Mouse (Mus musculus) limb, embryonic 14.5 days (tissue): Measurements from ENCODE around the gene Stx18. TPM values are rescaled to one million over a fixed set of nuclear protein-coding genes. Genes with fewer than 3 reads are reported as not detected.

Source experiments
- ATAC-seq: fragments of 200-750 bp; cut with Nextera tagmentation; 2 replicates; pipeline ENCODE4 v1.8.0; 2017; ENCODE audit warnings: low read depth, moderate number of reproducible peaks, moderate TSS enrichment; ENCODE audit not compliant: low FRiP score
- DNase-seq: peaks from one replicate; pipeline ENCODE4 v3.0.0-alpha.2; 2015; ENCODE audit warnings: low spot score
- H3K27ac ChIP-seq: fragments of 300-500 bp; sonication (generic); replicated peaks from 2 replicates; pipeline ENCODE4 v1.5.1; 2014; ENCODE audit warnings: low read depth, mild to moderate bottlenecking, low read length, moderate library complexity, mixed read lengths
- H3K27me3 ChIP-seq: fragments of 300-500 bp; sonication (generic); 2 replicates; pipeline ENCODE4 v1.6.1; 2014; ENCODE audit warnings: low read length, mixed read lengths; ENCODE audit not compliant: control insufficient read depth, insufficient read depth
- H3K36me3 ChIP-seq: fragments of 300-500 bp; sonication (generic); 2 replicates; pipeline ENCODE4 v1.6.1; 2014; ENCODE audit warnings: mild to moderate bottlenecking, low read length, moderate library complexity, mixed read lengths; ENCODE audit not compliant: control insufficient read depth, insufficient read depth
- H3K4me1 ChIP-seq: fragments of 300-500 bp; sonication (generic); 2 replicates; pipeline ENCODE4 v1.6.1; 2014; ENCODE audit warnings: antibody characterized with exemption, low read length, mixed read lengths; ENCODE audit not compliant: control insufficient read depth, insufficient read depth
- H3K4me2 ChIP-seq: fragments of 300-500 bp; sonication (generic); replicated peaks from 2 replicates; pipeline ENCODE4 v1.6.1; 2014; ENCODE audit warnings: low read depth, mild to moderate bottlenecking, low read length, moderate library complexity; ENCODE audit not compliant: severe bottlenecking
- H3K4me3 ChIP-seq: fragments of 300-500 bp; sonication (generic); replicated peaks from 2 replicates; pipeline ENCODE4 v1.5.1; 2014; ENCODE audit warnings: low read length
- H3K9ac ChIP-seq: fragments of 300-500 bp; sonication (generic); 2 replicates; pipeline ENCODE4 v1.6.1; 2014; ENCODE audit warnings: mild to moderate bottlenecking, low read depth, low read length, moderate library complexity; ENCODE audit not compliant: severe bottlenecking
- H3K9me3 ChIP-seq: fragments of 300-500 bp; sonication (generic); 2 replicates; pipeline ENCODE4 v1.6.1; 2016; ENCODE audit warnings: low read length; ENCODE audit not compliant: control insufficient read depth
- POLR2A ChIP-seq: fragments of 200-500 bp; IDR thresholded peaks from 2 replicates; pipeline ENCODE4 v1.8.0; 2012; ENCODE audit warnings: inconsistent platforms, mild to moderate bottlenecking, moderate library complexity, borderline replicate concordance; ENCODE audit not compliant: insufficient read depth, insufficient read length; ENCODE audit errors: extremely low read depth
- WGBS: fragments of 180-500 bp; shearing (Covaris S2); extraction: QIAGEN DNeasy Blood & Tissue Kit; methylation state at CpG from one replicate; pipeline ENCODE4 v1.1.7; 2014; 5-methylcytosine and 5-hydroxymethylcytosine counted together
- polyA plus RNA-seq, 2 experiments: library from polyadenylated mRNA; depleted of rRNA in 1 of 2; stranded (reverse) in 1 of 2; unstranded in 1 of 2; fragments of >200 nt; fragmentation: Nextera tagmentation in 1 of 2; extraction: Ambion mirVana in 1 of 2; gene quantifications; 2 replicates each; pipeline versions ENCODE4 v1.2.1 to v1.2.3; 2012 to 2014

The Stx18 gene
- polyA plus RNA-seq, 2 experiments: 43.1 to 52.3 TPM

DNA sequence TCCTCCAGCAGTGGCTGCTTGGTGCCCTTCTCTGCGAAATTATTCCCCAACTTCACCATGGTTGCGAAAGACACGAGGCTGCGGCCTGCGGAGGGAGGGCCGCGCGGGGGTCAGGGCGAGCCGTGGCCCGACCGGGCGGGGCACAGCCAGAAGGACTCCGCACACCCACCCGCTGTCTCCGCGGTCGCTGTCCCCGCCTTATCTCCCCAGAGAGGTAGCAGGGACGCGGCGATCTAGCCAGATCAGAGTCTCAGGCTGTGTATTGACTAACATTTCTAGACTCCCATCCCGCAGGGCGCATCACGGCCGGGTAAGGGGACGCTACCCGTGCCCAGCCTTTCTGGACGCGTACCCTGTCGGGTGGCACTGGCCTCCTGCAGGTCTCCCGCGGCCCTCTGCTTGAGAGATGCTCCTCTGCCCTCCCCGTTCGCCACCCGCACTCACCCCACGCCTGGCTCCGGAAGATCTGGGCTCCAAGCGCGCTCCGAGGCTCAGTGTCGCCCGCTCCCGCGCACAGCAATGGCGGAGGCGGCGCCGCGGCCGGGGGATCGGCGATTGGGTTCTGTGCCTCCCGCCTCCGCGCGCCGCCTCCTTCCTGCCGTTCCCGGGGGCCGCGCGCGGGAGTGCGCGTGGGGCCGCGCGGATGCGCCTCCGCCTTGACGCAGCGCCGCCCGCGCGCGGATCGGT lies 120.5 kb downstream of the Stx18 start:
- Histone ChIP-seq H3K27ac (no peak overlapping the region), H3K4me1 (peaks cover 5% of the 10 kb centered on the region), H3K27me3 (peaks cover 11% of the 10 kb centered on the region; the same call in 1 of the 2 replicates), H3K9ac (peak overlapping the region; percentile 76), H3K4me2 (peak overlapping the region; percentile 86), H3K4me3 (peak overlapping the region; percentile 69), H3K9me3 (no peaks in the 10 kb centered on the region), H3K36me3 (peaks cover 35% of the 10 kb centered on the region)
- ATAC-seq: peak; percentile 84
- DNase-seq: peak; percentile 77
- under 1% methylated on average over 64 of the region's 79 CpGs for WGBS
- TF ChIP-seq POLR2A: no peak

DNA sequence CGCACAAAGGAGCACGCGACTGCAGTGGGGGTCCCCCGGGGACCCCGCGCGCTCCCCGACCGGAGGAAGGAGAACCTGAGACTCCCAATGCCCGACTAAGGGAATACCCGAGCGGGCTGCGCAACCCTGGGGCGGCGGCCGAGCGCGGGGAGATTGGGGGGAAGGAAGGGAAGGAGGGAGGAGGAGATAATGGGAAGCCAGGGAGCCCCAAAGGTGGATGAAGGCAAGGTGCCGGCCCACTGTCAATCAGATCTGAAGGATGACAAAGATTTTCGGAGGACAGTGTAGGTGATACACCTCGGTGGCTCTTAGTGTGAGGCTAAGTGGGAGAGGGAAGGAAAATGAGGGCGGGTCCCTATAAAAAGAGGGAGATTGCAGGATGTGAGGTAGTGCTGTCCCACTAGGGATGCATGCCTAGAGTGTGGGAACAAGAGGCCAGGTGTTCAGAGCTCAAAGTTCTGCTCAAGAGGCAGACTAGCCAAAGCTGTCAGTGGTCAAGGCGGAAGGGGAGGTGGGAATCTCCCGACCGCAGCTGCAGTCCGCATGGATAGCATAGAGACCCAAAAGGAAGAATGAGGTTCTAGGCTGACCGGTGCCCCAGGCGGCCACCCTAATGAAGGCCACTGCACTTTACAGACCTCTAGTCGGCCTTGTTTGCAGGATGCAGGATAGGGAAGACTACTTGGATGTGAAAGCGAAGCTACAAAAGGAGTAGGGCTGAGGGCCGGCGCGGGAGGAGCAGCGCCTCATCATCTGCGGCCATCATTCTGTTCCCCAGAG lies 121.3 kb downstream of the Stx18 start, which contains the start of gene Nsg1:
Gene Nsg1 (minus strand): TSS at position 274 of the 780 bp plus-strand sequence.
- Histone ChIP-seq H3K27me3 (peaks cover 11% of the 10 kb centered on the region; the same call in 1 of the 2 replicates), H3K27ac (no peak within 1 kb of the TSS), H3K4me3 (peak within 1 kb of the TSS; percentile 69), H3K4me2 (peak within 1 kb of the TSS; percentile 86), H3K4me1 (peaks cover 5% of the 10 kb centered on the region), H3K9ac (peak within 1 kb of the TSS; percentile 76), H3K9me3 (no peaks in the 10 kb centered on the region), H3K36me3 (peaks cover 28% of the 10 kb centered on the region)
- TF ChIP-seq POLR2A: no peak
- 8% methylated on average over 35 of the region's 35 CpGs for whole genome bisulfite sequencing
- peak; percentile 34 for ATAC-seq
- DNase-seq: peak; percentile 8

DNA sequence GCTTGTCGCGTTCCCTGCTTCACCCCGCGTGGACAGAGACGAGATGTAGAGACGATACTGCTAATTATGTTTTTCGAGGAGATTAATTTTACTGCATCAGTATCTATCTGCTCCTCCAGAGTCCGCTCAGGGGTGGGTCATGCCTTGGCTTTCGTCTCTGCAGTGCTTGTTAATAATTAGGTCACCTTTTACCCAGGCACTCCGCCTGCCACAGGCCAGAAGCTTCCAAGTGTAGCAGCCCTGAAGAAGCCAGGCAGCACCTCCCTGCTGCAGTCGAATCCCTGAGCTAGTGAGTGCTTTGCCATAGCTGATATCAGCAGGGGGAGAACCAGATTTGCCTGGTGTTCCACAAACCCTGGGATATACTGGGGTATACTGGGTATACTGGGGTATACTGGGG lies 130.0 kb downstream of the Stx18 start:
- DNase-seq (no peak), ATAC-seq (no peak)
- no peak overlapping the region for H3K9ac ChIP-seq
- H3K36me3 ChIP-seq: no peaks in the 10 kb centered on the region
- 72% methylated on average over 11 of the region's 11 CpGs for WGBS
- H3K4me3 ChIP-seq: no peak overlapping the region
- no peaks in the 10 kb centered on the region for H3K27me3 ChIP-seq
- no peak overlapping the region for H3K27ac ChIP-seq
- no peak overlapping the region for H3K4me2 ChIP-seq
- no peaks in the 10 kb centered on the region for H3K9me3 ChIP-seq
- H3K4me1 ChIP-seq: no peaks in the 10 kb centered on the region
- TF ChIP-seq POLR2A: no peak

DNA sequence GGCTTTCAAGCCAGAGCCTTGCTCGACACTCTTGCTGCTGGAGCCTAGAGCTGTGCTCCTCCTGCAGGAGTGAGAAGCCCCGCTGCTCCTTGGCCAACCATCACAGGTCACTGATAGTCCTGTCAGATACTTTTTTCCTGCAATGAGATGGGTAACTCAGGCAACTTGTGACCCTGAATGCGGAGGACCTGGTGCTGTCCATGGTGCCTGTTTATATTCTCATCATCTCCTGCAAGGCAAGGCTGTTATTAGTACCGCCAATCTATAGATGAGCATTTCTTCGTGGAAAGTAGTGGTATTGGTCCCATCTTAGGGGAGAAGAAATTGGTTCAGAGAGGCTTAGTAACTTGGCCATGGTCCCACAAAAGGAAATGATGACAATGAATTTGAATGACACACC lies 135.2 kb downstream of the Stx18 start:
- no peaks in the 10 kb centered on the region for H3K4me1 ChIP-seq
- H3K27me3 ChIP-seq: no peaks in the 10 kb centered on the region
- DNase-seq: no peak
- H3K36me3 ChIP-seq: no peaks in the 10 kb centered on the region
- H3K27ac ChIP-seq: no peak overlapping the region
- TF ChIP-seq POLR2A: no peak
- no peak overlapping the region for H3K4me3 ChIP-seq
- H3K4me2 ChIP-seq: no peak overlapping the region
- H3K9me3 ChIP-seq: no peaks in the 10 kb centered on the region
- H3K9ac ChIP-seq: no peak overlapping the region
- 46% methylated on average over 5 of the region's 5 CpGs for WGBS
- no peak for ATAC-seq

DNA sequence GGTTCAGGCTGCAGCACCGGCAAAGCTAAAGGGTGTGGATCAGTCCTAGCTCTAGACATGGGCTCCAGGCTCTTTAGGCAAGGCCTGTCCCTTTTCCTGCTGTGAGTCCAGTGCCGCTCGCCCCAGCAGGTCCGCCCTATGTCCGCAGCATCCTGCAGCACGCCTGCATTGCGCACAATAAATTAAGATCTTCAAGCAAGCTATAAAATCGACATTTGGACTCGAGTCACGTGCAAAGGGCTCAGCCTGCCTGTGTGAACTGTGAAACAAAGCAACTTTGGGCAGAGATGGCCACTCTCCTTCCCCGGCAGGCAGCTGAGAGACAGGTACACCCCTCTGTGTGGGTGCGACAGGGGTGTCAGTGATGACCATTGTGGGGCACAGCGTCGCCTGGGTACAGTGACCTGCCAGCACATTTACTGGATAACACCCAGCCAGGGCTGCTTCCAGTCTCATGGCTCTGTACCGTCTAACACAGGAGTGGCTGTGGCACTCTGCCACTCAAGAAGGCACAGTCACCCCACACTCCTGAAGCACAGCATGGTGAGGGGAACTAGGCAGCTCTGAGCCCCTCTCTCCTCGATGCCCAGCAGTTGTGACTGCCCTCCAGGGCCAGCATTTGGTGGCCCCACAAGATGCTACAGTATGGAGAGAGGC lies 135.8 kb downstream of the Stx18 start:
- H3K4me3 ChIP-seq: no peak overlapping the region
- H3K27ac ChIP-seq: no peak overlapping the region
- 74% methylated on average over 16 of the region's 16 CpGs for WGBS
- H3K4me1 ChIP-seq: no peaks in the 10 kb centered on the region
- no peak for DNase-seq
- no peak overlapping the region for H3K9ac ChIP-seq
- H3K4me2 ChIP-seq: no peak overlapping the region
- no peak for ATAC-seq
- H3K36me3 ChIP-seq: no peaks in the 10 kb centered on the region
- no peaks in the 10 kb centered on the region for H3K9me3 ChIP-seq
- no peak for TF ChIP-seq POLR2A
- no peaks in the 10 kb centered on the region for H3K27me3 ChIP-seq
